Mouse (Mus musculus) cerebellum, adult 2 months (tissue): ENCODE data around the gene Vav2.

ENCODE experiments used
- CTCF ChIP-seq: fragments of 200-500 bp; IDR thresholded peaks from 2 replicates; pipeline ENCODE4 v1.5.1; 2011; ENCODE audit warnings: low read depth, mild to moderate bottlenecking, control low read depth, low read length, moderate library complexity, borderline replicate concordance; ENCODE audit not compliant: insufficient read depth
- POLR2A ChIP-seq: fragments of 200-500 bp; IDR thresholded peaks from 2 replicates; pipeline ENCODE4 v1.6.1; 2011; ENCODE audit warnings: low read length, control low read depth, borderline replicate concordance; ENCODE audit not compliant: insufficient read depth

- TF ChIP-seq POLR2A (no peak), CTCF (no peak)
Measured at GRCm38 (mm10) chr2:27442708-27443449, 16.0 kb upstream of the Vav2 start.
